Mouse (Mus musculus): ENCODE measurements around the gene Ift122. TPM values are rescaled to one million over a fixed set of nuclear protein-coding genes. Genes with fewer than 3 reads are reported as not detected.

The Ift122 gene
- total RNA-seq, 2 experiments from 2014 or later, result 23.5 to 25.6 TPM

- no peak for DNase-seq (ENCODE audit: low spot score in 2 of 2)
Measured at GRCm38 (mm10) chr6:115891061-115891460, 37.8 kb downstream of the Ift122 start.

DNA sequence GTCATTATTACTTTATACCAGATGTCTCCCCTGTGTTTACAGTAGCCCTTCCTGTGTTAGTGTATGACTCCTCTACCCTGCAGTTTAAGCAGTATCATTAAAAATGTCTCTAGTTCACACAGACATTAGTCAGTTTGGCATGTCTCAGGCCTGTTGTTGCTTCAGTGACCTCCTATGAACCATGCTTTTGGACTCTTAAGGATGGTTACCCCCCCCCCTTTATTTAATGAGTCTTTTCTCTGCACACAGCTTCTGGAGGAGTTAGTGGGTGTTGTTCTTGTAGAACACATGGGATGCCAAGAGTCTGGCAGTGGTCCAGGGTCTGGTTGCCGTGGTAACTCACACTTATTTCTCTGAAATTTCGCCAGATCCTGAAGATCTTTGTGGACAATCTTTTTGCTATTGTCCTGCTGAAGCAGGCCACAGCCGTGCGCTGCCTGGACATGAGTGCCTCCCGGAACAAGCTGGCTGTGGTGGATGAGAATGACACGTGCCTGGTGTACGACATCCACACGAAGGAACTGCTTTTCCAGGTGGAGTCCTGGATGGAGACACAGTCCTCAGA is 38.3 kb downstream of the Ift122 start:
- DNase-seq (ENCODE audit: low spot score in 2 of 2), result no peak

GRCm38 (mm10) chr6:115892363-115892762 is 39.1 kb downstream of the Ift122 start:
- no peak for DNase-seq (ENCODE audit: low spot score in 2 of 2)

DNA sequence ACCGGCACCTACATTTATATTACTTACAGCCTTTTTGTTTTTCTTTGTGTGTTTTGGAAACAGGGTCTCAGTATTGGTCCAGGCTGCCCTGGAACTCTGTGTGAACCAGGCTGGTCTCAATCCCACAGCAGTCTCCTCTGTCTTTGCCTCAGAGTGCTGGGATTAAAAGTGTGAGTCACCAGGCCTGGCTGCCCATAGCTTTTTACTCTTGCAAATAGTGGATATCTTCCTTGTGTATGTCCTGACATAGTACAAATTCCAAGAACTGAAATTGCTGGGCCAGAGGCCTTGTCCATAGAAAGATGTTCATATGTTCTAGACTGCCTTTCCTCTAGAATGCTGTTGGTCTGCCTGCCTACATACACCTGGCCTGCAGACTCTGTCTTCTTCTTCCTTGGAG is 43.1 kb downstream of the Ift122 start:
- DNase-seq (ENCODE audit: low spot score in 2 of 2), result no peak

DNA sequence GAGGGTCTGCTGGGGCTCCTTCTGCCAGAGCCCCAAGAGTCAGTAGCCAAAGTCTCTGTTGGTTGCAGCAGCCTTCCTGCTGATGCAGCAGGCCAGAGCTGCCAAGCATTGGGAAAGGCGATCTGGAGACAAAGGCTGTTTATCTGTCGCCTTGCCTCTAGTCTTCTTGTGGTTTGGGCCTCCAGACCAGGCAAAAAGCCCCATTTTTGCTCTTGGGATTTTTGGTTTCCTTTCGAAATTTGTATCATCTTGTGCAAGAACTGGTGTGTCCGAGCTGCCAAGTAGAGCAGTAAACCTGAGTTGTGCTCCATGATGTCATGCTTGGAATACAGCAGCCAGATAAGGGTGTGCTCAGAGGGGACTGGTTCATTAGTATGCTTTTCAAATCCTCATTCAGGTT is 43.8 kb downstream of the Ift122 start:
- DNase-seq (ENCODE audit: low spot score in 2 of 2), result no peak

DNA sequence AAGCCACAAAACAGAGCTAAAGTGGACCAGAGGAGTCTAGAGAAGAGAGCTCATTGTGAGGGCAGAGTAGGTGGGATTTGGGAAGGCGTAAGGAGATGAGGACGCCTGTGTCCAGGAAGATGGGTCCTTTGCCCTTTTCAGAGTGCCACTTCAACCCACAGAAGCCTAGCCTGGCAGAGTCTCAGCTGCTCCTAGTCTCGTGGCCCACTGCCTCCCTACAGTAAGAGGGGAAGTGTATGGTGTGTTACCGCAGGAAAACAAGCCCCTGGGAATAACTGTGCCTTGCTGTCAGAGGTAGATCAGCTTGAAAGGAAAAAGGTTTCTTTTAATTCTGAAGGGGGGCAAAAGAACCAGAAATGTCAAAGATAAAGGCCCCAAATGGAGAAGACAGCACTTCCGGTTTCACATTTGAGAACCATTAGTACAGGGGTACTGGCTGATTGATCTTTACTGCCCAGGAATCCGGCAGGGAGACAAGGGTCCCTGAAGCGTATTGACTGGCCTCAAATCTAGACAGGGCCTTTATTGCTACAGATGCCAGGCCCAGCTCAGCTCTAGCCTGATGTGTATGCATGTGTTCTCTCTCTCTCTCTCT is 44.8 kb downstream of the Ift122 start:
- no peak for DNase-seq (ENCODE audit: low spot score in 2 of 2)

DNA sequence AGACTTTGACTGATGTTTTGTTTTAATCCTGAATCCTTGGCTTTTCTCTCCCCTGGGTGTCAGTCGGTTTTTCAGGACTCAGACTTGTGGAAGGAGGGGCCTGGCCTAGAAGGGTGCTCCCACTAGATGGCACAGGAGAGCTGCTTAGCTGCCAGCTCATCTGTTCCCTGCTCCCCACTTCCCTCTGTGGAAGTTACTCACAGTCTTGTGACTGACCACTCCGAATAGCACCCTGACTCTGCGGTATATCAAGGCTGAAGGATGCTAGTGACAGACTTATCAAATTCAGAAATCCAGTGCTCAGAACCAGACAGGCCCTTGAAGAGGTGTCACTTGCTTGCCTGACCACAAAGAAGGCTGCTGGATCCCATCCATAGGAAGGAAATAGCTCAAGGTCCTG is 47.8 kb downstream of the Ift122 start:
- peak; percentile 47 to 55 for DNase-seq (ENCODE audit: low spot score in 2 of 2)

DNA sequence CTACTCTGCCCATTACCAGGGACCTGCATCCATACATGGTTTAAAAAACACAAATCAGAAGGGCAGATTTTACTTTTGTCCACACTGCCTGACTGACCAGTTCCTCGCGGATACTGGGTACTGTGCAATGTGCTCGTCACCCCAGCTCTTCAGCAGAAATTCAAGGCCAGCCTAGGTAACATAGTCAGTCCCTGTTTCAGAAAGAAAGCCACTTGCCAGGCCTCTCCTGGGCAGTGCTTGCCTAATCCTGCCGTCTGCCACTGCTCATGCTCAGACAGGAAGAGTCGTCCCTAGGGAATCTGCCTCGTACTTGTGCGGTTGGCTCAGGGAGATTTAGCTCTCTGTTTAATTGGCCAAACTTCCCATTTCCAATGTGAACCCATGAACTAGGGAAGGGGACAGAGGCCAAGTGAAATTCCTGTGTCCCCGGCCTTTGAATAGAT is 48.2 kb downstream of the Ift122 start:
- DNase-seq (ENCODE audit: low spot score in 2 of 2), result no peak

DNA sequence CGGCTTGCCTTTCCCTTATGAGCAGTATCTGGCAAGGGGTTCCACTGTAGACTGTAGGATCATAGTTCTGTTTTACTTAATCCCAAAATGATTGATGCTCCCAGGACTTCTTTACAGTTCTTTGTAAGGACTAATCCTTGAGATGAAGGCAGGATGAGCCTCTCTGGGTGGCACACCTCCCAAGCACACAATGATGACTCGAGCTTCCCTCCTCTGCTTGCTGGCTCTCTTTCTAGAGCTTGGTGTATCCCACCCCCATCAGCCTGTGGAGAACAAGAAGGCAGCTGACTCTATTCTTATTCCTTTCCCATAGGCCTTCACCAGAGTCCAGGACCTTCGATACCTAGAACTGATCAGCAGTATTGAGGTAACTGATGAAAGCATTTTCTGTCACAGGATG is 49.3 kb downstream of the Ift122 start:
- no peak for DNase-seq (ENCODE audit: low spot score in 2 of 2)

GRCm38 (mm10) chr6:115905568-115905967 is 52.3 kb downstream of the Ift122 start:
- DNase-seq (ENCODE audit: low spot score in 2 of 2), result no peak

GRCm38 (mm10) chr6:115906455-115906854 is 53.2 kb downstream of the Ift122 start:
- no peak for DNase-seq (ENCODE audit: low spot score in 2 of 2)

DNA sequence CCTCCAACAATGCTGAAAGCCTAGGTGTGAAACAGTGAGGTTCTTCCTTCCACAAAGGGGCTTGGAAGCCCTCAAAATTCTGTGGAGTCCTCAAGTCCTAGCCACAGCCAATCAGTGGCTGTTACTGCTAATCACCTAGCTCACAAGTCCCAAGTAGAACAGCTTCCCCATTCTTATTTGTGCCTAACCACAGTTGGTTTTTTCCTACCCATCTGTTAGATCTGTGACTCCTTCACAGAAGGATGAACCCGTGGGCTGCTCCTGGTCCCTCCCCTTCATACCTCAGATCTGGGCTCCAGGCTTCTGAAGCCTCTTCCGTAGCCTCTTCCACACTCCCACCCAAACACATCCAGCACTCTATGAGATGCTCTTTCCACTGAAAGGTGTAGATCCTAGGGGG is 53.6 kb downstream of the Ift122 start:
- DNase-seq (ENCODE audit: low spot score in 2 of 2), result no peak

- no peak for DNase-seq (ENCODE audit: low spot score in 2 of 2)
Measured at GRCm38 (mm10) chr6:115908421-115908982, 55.2 kb downstream of the Ift122 start.

DNA sequence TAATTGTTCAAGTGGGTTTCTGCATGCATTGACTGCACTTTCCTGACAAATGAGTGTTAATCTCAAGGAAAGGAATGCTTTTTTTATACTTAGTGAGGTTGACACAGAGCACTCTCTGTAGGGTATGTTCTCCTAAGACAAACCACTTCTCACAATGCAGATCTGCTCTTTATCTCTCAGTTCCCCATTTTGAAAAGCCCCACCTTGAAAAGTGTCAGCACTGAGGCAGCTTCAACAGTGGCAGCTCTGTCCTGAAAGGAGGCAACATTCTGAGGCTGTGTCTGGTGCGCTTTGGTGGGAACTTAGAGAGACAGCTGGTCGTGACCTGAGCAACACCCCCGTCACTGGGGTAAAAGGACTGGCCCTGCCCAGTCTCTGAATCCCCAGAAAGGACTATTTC is 55.8 kb downstream of the Ift122 start:
- DNase-seq (ENCODE audit: low spot score in 2 of 2), result no peak

DNA sequence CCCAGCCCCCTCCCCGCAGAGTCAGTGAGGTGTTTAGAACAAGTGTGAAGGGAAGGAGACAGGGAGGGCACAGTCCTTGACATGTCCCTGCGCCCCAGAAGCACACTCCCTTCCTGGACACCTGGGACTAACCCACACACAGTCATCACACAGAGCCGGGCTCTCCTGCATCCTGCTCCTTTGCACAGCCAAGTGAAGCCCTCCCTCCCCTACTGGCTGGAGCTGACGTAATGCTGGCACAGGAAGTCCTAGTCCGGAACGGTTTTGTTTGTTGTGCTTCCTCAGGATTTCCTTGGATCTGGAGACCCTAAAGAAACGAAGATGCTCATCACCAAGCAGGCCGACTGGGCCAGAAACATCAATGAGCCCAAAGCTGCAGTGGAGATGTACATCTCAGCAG is 56.7 kb downstream of the Ift122 start:
- no peak for DNase-seq (ENCODE audit: low spot score in 2 of 2)

- no peak for DNase-seq (ENCODE audit: low spot score in 2 of 2)
Measured at GRCm38 (mm10) chr6:115911763-115912162, 58.5 kb downstream of the Ift122 start.

GRCm38 (mm10) chr6:115913482-115913881 is 60.2 kb downstream of the Ift122 start:
- no peak for DNase-seq (ENCODE audit: low spot score in 2 of 2)

DNA sequence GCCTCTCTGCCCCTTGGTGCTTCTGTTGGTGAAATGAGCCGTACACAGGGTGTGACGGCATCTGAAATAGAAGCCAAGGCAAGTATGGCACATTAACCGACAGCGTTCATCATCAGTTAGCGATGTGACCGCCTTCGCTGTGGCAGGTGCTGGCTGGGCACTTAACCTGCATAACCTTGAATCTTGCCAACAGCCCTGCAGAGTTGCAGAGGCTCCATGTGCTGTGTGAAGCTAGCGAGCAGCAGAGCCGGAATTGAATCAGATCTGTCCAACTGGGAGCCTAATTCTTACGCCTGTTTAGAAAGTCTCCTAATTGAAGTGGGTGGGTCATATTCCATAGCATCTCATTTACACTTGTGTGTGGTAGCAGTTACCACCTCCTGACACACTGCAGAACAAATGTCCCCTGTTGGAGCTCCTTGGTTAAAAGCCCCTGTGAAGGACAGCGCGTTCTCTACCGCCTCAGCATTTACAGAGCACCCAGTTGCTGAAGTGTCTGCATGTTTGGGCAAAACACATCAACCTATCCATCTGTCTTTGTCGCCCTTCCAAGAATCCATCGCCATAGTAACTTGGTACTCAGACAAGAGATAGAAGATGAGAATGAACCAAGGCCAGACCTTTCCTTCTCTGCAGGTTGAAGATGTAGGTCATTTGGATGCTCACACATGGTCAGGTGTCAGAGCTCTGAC is 61.4 kb downstream of the Ift122 start:
- DNase-seq (ENCODE audit: low spot score in 2 of 2), result no peak

GRCm38 (mm10) chr6:115915601-115916445 is 62.6 kb downstream of the Ift122 start:
- no peak for DNase-seq (ENCODE audit: low spot score in 2 of 2)

- DNase-seq (ENCODE audit: low spot score in 2 of 2), result no peak
Measured at GRCm38 (mm10) chr6:115916611-115917010, 63.3 kb downstream of the Ift122 start.

- no peak for DNase-seq (ENCODE audit: low spot score in 2 of 2)
Measured at GRCm38 (mm10) chr6:115918615-115919014, 65.3 kb downstream of the Ift122 start.

Measured in adrenal gland, postnatal 4 days (tissue).